Mouse (Mus musculus) cerebellum, adult 2 months (tissue): ENCODE results near the gene BC049352.

Experiments
- CTCF ChIP-seq: fragments of 200-500 bp; IDR thresholded peaks from 2 replicates; pipeline ENCODE4 v1.5.1; 2011; ENCODE audit warnings: low read depth, mild to moderate bottlenecking, control low read depth, low read length, moderate library complexity, borderline replicate concordance; ENCODE audit not compliant: insufficient read depth
- POLR2A ChIP-seq: fragments of 200-500 bp; IDR thresholded peaks from 2 replicates; pipeline ENCODE4 v1.6.1; 2011; ENCODE audit warnings: low read length, control low read depth, borderline replicate concordance; ENCODE audit not compliant: insufficient read depth

GRCm38 (mm10) chr9:45185250-45185649 is 3.4 kb downstream of the BC049352 start:
- TF ChIP-seq CTCF (no peak), POLR2A (no peak)
